Comparison of ENCODE assay signal across 25 mouse cellular contexts in genomic region chr5:138241511-138241910, GRCm38 (mm10). TPM values are rescaled to one million over a fixed set of nuclear protein-coding genes. Genes with fewer than 3 reads are reported as not detected.
DNase-seq lines count a peak whose midpoint lies in the region; ATAC-seq and TF ChIP-seq lines count a peak whose summit lies in the region.
"Had no signal": no experiment of that assay in that cellular context is flagged by ENCODE, and none has a peak within 500 bp of the region (broad histone marks: within the 10 kb centered on the region; RNA-seq: fewer than 3 reads in every experiment).

No protein-coding gene starts in this region.

- H3K4me2 ChIP-seq in lung, postnatal 0 days (replicated peaks; ENCODE audit: low read depth, low read length): no peak overlapping the region
- H3K4me2 ChIP-seq in intestine, embryonic 15.5 days (replicated peaks): no peak overlapping the region
- H3K4me2 ChIP-seq: embryonic facial prominence, embryonic 12.5 days; forebrain, embryonic 15.5 days; heart, embryonic 11.5 days; heart, embryonic 15.5 days; hindbrain, embryonic 14.5 days had no signal

- H3K4me1 ChIP-seq in lung, postnatal 0 days (ENCODE audit: insufficient read depth, low read depth, low read length): no peaks in the 10 kb centered on the region
- no peaks in the 10 kb centered on the region for H3K4me1 ChIP-seq in intestine, embryonic 15.5 days (replicated peaks)
- H3K4me1 ChIP-seq: embryonic facial prominence, embryonic 12.5 days; forebrain, embryonic 15.5 days; heart, embryonic 15.5 days; hindbrain, embryonic 10.5 days had no signal

- DNase-seq in adrenal gland, postnatal 10 days: peak; percentile 57
- no peak for DNase-seq in adrenal gland, adult 18-20 months (ENCODE audit: low spot score in 2 of 2)
- DNase-seq in lung, postnatal 0 days (ENCODE audit: low spot score): peak; percentile 34
- DNase-seq in lung, postnatal 25 days (ENCODE audit: low spot score): no peak
- DNase-seq in lung, postnatal 36 days: peak; percentile 21
- DNase-seq in kidney, postnatal 14 days: no peak
- DNase-seq: cerebellum, adult 11-12 months; cerebellum, adult 9-10 months; cerebellum, postnatal 25 days; gastrocnemius, postnatal 10 days; heart, adult 2 months; heart, postnatal 14 days had no signal

- no peaks in the 10 kb centered on the region for H3K9me3 ChIP-seq in lung, postnatal 0 days (ENCODE audit: low read length)
- no peaks in the 10 kb centered on the region for H3K9me3 ChIP-seq in intestine, embryonic 15.5 days
- H3K9me3 ChIP-seq: embryonic facial prominence, embryonic 12.5 days; forebrain, embryonic 15.5 days; heart, embryonic 15.5 days; hindbrain, embryonic 10.5 days had no signal

- ATAC-seq in lung, postnatal 0 days: no peak
- ATAC-seq in intestine, embryonic 15.5 days: no peak
- ATAC-seq: activated CD4-positive, CD25-positive, alpha-beta regulatory T cell, adult 4 months; forebrain, embryonic 15.5 days; Patski had no signal

- TF ChIP-seq EP300 in lung, postnatal 0 days (IDR thresholded peaks at IDR 0.05): no peak

- no peaks in the 10 kb centered on the region for H3K27me3 ChIP-seq in lung, postnatal 0 days (replicated peaks; ENCODE audit: insufficient read depth, low read length)
- no peaks in the 10 kb centered on the region for H3K27me3 ChIP-seq in intestine, embryonic 15.5 days (replicated peaks)
- H3K27me3 ChIP-seq: embryonic facial prominence, embryonic 12.5 days; forebrain, embryonic 15.5 days; heart, embryonic 15.5 days had no signal

- no peak overlapping the region for H3K27ac ChIP-seq in lung, postnatal 0 days (ENCODE audit: low read length)
- no peak overlapping the region for H3K27ac ChIP-seq in intestine, embryonic 15.5 days
- H3K27ac ChIP-seq: embryonic facial prominence, embryonic 12.5 days; forebrain, embryonic 15.5 days; heart, adult 2 months; heart, embryonic 15.5 days; hindbrain, embryonic 10.5 days; hindbrain, embryonic 14.5 days had no signal

- H3K9ac ChIP-seq in lung, postnatal 0 days (replicated peaks; ENCODE audit: low read depth): no peak overlapping the region
- H3K9ac ChIP-seq in intestine, embryonic 15.5 days: no peak overlapping the region
- H3K9ac ChIP-seq: embryonic facial prominence, embryonic 12.5 days; forebrain, embryonic 15.5 days; heart, embryonic 15.5 days; hindbrain, embryonic 14.5 days had no signal

- no peak overlapping the region for H3K4me3 ChIP-seq in lung, postnatal 0 days (ENCODE audit: low read depth, low read length)
- H3K4me3 ChIP-seq in intestine, embryonic 15.5 days (replicated peaks): no peak overlapping the region
- H3K4me3 ChIP-seq: embryonic facial prominence, embryonic 12.5 days; forebrain, embryonic 15.5 days; heart, adult 2 months; heart, embryonic 15.5 days; hindbrain, embryonic 10.5 days had no signal

- TF ChIP-seq CTCF in lung, postnatal 0 days (IDR thresholded peaks at IDR 0.05): no peak

- WGBS in lung, postnatal 0 days: 5% methylated on average over 2 of the region's 2 CpGs
- 20% methylated on average over 2 of the region's 2 CpGs for WGBS in intestine, embryonic 15.5 days

- H3K36me3 ChIP-seq in lung, postnatal 0 days (ENCODE audit: insufficient read depth, low read length): no peaks in the 10 kb centered on the region
- H3K36me3 ChIP-seq in intestine, embryonic 15.5 days: no peaks in the 10 kb centered on the region
- H3K36me3 ChIP-seq: embryonic facial prominence, embryonic 12.5 days; forebrain, embryonic 15.5 days; heart, embryonic 15.5 days; hindbrain, embryonic 10.5 days had no signal

RNA-seq across cellular contexts. Expression of gene Lamtor4, which starts 13.8 kb away (rescaled TPM):
- 10 to 100 TPM; 67.1 to 74.8 TPM for total RNA-seq in adrenal gland, postnatal 10 days (2021)
- total RNA-seq in adrenal gland, adult 18-20 months (2021): 10 to 100 TPM; 80.1 to 80.3 TPM
- polyA plus RNA-seq in lung, postnatal 0 days (2015; fragmentation: Nextera tagmentation; extraction: Ambion mirVana): 73.5 and 75.6 TPM in 2 replicates
- polyA plus RNA-seq in intestine, embryonic 15.5 days (2015; fragmentation: Nextera tagmentation; extraction: Ambion mirVana): 80.6 and 90.1 TPM in 2 replicates

RNA-seq across cellular contexts. Expression of gene Nxpe5, which starts 15.8 kb away (rescaled TPM):
- under 1 TPM; 0.51 to 0.96 TPM for total RNA-seq in adrenal gland, postnatal 10 days (2021)
- total RNA-seq in adrenal gland, adult 18-20 months (2021): under 1 TPM in 1 of 2 experiments, not detected in 1; 0.48 TPM
- polyA plus RNA-seq in lung, postnatal 0 days (2015; fragmentation: Nextera tagmentation; extraction: Ambion mirVana): 0.05 and 0.11 TPM in 2 replicates
- polyA plus RNA-seq in intestine, embryonic 15.5 days (2015; fragmentation: Nextera tagmentation; extraction: Ambion mirVana): not detected in 2 replicates
- total RNA-seq: CH12.LX had no signal
- polyA plus RNA-seq: cortical plate, adult 2 months; embryonic facial prominence, embryonic 12.5 days; forebrain, embryonic 11.5 days; forebrain, embryonic 15.5 days; heart, embryonic 11.5 days; heart, embryonic 15.5 days; hindbrain, embryonic 10.5 days; hindbrain, embryonic 14.5 days had no signal

RNA-seq across cellular contexts. Expression of gene BC037034, which starts 22.3 kb away (rescaled TPM):
- total RNA-seq in adrenal gland, postnatal 10 days (2021): 10 to 100 TPM; 17.1 to 20.6 TPM
- 10 to 100 TPM; 27.7 to 30.1 TPM for total RNA-seq in adrenal gland, adult 18-20 months (2021)
- polyA plus RNA-seq in lung, postnatal 0 days (2015; fragmentation: Nextera tagmentation; extraction: Ambion mirVana): 2.9 and 3.2 TPM in 2 replicates
- 4.8 and 5.1 TPM in 2 replicates for polyA plus RNA-seq in intestine, embryonic 15.5 days (2015; fragmentation: Nextera tagmentation; extraction: Ambion mirVana)

RNA-seq across cellular contexts. Expression of gene Gal3st4, which starts 31.1 kb away (rescaled TPM):
- total RNA-seq in adrenal gland, postnatal 10 days (2021): under 1 TPM; 0.15 to 0.54 TPM
- total RNA-seq in adrenal gland, adult 18-20 months (2021): under 1 TPM in 1 of 2 experiments, not detected in 1; 0.58 TPM
- polyA plus RNA-seq in lung, postnatal 0 days (2015; fragmentation: Nextera tagmentation; extraction: Ambion mirVana): 0.84 and 1.2 TPM in 2 replicates
- polyA plus RNA-seq in intestine, embryonic 15.5 days (2015; fragmentation: Nextera tagmentation; extraction: Ambion mirVana): 1.0 and 1.4 TPM in 2 replicates

RNA-seq across cellular contexts. Expression of gene Gm43720, which starts 38.2 kb away (rescaled TPM):
- under 1 TPM in 1 of 2 experiments, not detected in 1; 0.03 TPM for total RNA-seq in adrenal gland, postnatal 10 days (2021)
- total RNA-seq in adrenal gland, adult 18-20 months (2021): not detected
- 0.02 and 0.11 TPM in 2 replicates for polyA plus RNA-seq in lung, postnatal 0 days (2015; fragmentation: Nextera tagmentation; extraction: Ambion mirVana)
- polyA plus RNA-seq in intestine, embryonic 15.5 days (2015; fragmentation: Nextera tagmentation; extraction: Ambion mirVana): not detected in 2 replicates
- total RNA-seq: CH12.LX; gastrocnemius, postnatal 4 days; heart, adult 2 months had no signal
- polyA plus RNA-seq: activated CD4-positive, CD25-positive, alpha-beta regulatory T cell, adult 4 months; heart, adult 2 months had no signal

Comparison
In these comparisons a context has a peak if more than half of its experiments do, and no peak if none do; other contexts are left out.
1. DNase-seq: peak in adrenal gland, postnatal 10 days (single experiment), lung, postnatal 0 days (single experiment) and lung, postnatal 36 days (single experiment); none in adrenal gland, adult 18-20 months (0 of 2), lung, postnatal 25 days (single experiment) and kidney, postnatal 14 days (single experiment).